Mouse (Mus musculus): Measurements from ENCODE around the gene Glud1. TPM values are rescaled to one million over a fixed set of nuclear protein-coding genes. Genes with fewer than 3 reads are reported as not detected.

Gene Glud1
- polyA plus RNA-seq, 1 experiment from 2014 or later = 64.0 TPM

GRCm38 (mm10) chr14:34289259-34290015 lies 21.1 kb upstream of the Glud1 start:
- no peaks in the 10 kb centered on the region for H3K27me3 ChIP-seq (ENCODE audit: control insufficient read depth, insufficient read depth, low read length)
- H3K4me2 ChIP-seq (ENCODE audit: low read depth, low read length) = no peak overlapping the region
- H3K9me3 ChIP-seq (replicated peaks; ENCODE audit: control insufficient read depth, low read length) = no peaks in the 10 kb centered on the region
- H3K4me3 ChIP-seq (replicated peaks; ENCODE audit: low read length) = no peak overlapping the region
- no peaks in the 10 kb centered on the region for H3K36me3 ChIP-seq (ENCODE audit: control insufficient read depth, insufficient read depth, low read length)
- H3K27ac ChIP-seq (ENCODE audit: low read length) = no peak overlapping the region
- 77% methylated on average over 3 of the region's 3 CpGs for WGBS
- H3K9ac ChIP-seq (ENCODE audit: low read length) = no peak overlapping the region
- H3K4me1 ChIP-seq (ENCODE audit: control insufficient read depth, insufficient read depth, low read length) = no peaks in the 10 kb centered on the region
- ATAC-seq (ENCODE audit: insufficient read depth, low FRiP score) = no peak

GRCm38 (mm10) chr14:34290229-34290628 lies 20.3 kb upstream of the Glud1 start:
- H3K4me3 ChIP-seq (replicated peaks; ENCODE audit: low read length) = no peak overlapping the region

GRCm38 (mm10) chr14:34293641-34294040 lies 16.9 kb upstream of the Glud1 start:
- no peaks in the 10 kb centered on the region for H3K27me3 ChIP-seq (ENCODE audit: control insufficient read depth, insufficient read depth, low read length)
- H3K9ac ChIP-seq (ENCODE audit: low read length) = no peak overlapping the region
- no peak overlapping the region for H3K27ac ChIP-seq (ENCODE audit: low read length)
- peaks cover 7% of the 10 kb centered on the region; the same call in 1 of the 2 replicates for H3K4me1 ChIP-seq (ENCODE audit: control insufficient read depth, insufficient read depth, low read length)
- H3K4me2 ChIP-seq (ENCODE audit: low read depth, low read length) = no peak overlapping the region
- WGBS = 83% methylated on average over 3 of the region's 3 CpGs
- H3K36me3 ChIP-seq (ENCODE audit: control insufficient read depth, insufficient read depth, low read length) = no peaks in the 10 kb centered on the region
- H3K9me3 ChIP-seq (replicated peaks; ENCODE audit: control insufficient read depth, low read length) = no peaks in the 10 kb centered on the region
- no peak for ATAC-seq (ENCODE audit: insufficient read depth, low FRiP score)
- H3K4me3 ChIP-seq (replicated peaks; ENCODE audit: low read length) = no peak overlapping the region

More at GRCm38 (mm10) chr14:34290229-34290628, 20.3 kb upstream of the Glud1 start:
- no peak overlapping the region for H3K27ac ChIP-seq (ENCODE audit: low read length)
- ATAC-seq (ENCODE audit: insufficient read depth, low FRiP score) = no peak
- no peaks in the 10 kb centered on the region for H3K27me3 ChIP-seq (ENCODE audit: control insufficient read depth, insufficient read depth, low read length)
- no peak overlapping the region for H3K9ac ChIP-seq (ENCODE audit: low read length)
- H3K36me3 ChIP-seq (ENCODE audit: control insufficient read depth, insufficient read depth, low read length) = no peaks in the 10 kb centered on the region
- 50% methylated on average over 1 of the region's 1 CpGs for WGBS
- H3K9me3 ChIP-seq (replicated peaks; ENCODE audit: control insufficient read depth, low read length) = no peaks in the 10 kb centered on the region
- H3K4me1 ChIP-seq (ENCODE audit: control insufficient read depth, insufficient read depth, low read length) = no peaks in the 10 kb centered on the region
- no peak overlapping the region for H3K4me2 ChIP-seq (ENCODE audit: low read depth, low read length)

- H3K4me1 ChIP-seq (ENCODE audit: control insufficient read depth, insufficient read depth, low read length) = peaks cover 12% of the 10 kb centered on the region
- no peak overlapping the region for H3K9ac ChIP-seq (ENCODE audit: low read length)
- no peak for ATAC-seq (ENCODE audit: insufficient read depth, low FRiP score)
- H3K27ac ChIP-seq (ENCODE audit: low read length) = no peak overlapping the region
- WGBS = 78% methylated on average over 7 of the region's 7 CpGs
- no peaks in the 10 kb centered on the region for H3K9me3 ChIP-seq (replicated peaks; ENCODE audit: control insufficient read depth, low read length)
- no peaks in the 10 kb centered on the region for H3K27me3 ChIP-seq (ENCODE audit: control insufficient read depth, insufficient read depth, low read length)
- no peaks in the 10 kb centered on the region for H3K36me3 ChIP-seq (ENCODE audit: control insufficient read depth, insufficient read depth, low read length)
- H3K4me3 ChIP-seq (replicated peaks; ENCODE audit: low read length) = no peak overlapping the region
- no peak overlapping the region for H3K4me2 ChIP-seq (ENCODE audit: low read depth, low read length)
Measured at GRCm38 (mm10) chr14:34296350-34296749, 14.2 kb upstream of the Glud1 start.

- Histone ChIP-seq H3K9me3 (replicated peaks; ENCODE audit: control insufficient read depth, low read length) (no peaks in the 10 kb centered on the region), H3K27ac (ENCODE audit: low read length) (no peak overlapping the region), H3K4me3 (replicated peaks; ENCODE audit: low read length) (no peak overlapping the region), H3K4me1 (ENCODE audit: control insufficient read depth, insufficient read depth, low read length) (peaks cover 12% of the 10 kb centered on the region), H3K4me2 (ENCODE audit: low read depth, low read length) (no peak overlapping the region; the same call in 1 of the 2 replicates), H3K27me3 (ENCODE audit: control insufficient read depth, insufficient read depth, low read length) (no peaks in the 10 kb centered on the region), H3K9ac (ENCODE audit: low read length) (no peak overlapping the region), H3K36me3 (ENCODE audit: control insufficient read depth, insufficient read depth, low read length) (no peaks in the 10 kb centered on the region)
- no peak for ATAC-seq (ENCODE audit: insufficient read depth, low FRiP score)
- WGBS = 34% methylated on average over 4 of the region's 4 CpGs
Measured at GRCm38 (mm10) chr14:34297038-34297437, 13.5 kb upstream of the Glud1 start.

GRCm38 (mm10) chr14:34297634-34298033 lies 12.9 kb upstream of the Glud1 start:
- ATAC-seq (ENCODE audit: insufficient read depth, low FRiP score) = no peak
- Histone ChIP-seq H3K4me1 (ENCODE audit: control insufficient read depth, insufficient read depth, low read length) (peaks cover 12% of the 10 kb centered on the region), H3K27ac (ENCODE audit: low read length) (no peak overlapping the region), H3K4me2 (ENCODE audit: low read depth, low read length) (no peak overlapping the region), H3K4me3 (replicated peaks; ENCODE audit: low read length) (no peak overlapping the region), H3K27me3 (ENCODE audit: control insufficient read depth, insufficient read depth, low read length) (no peaks in the 10 kb centered on the region), H3K9me3 (replicated peaks; ENCODE audit: control insufficient read depth, low read length) (no peaks in the 10 kb centered on the region), H3K9ac (ENCODE audit: low read length) (no peak overlapping the region; the same call in 1 of the 2 replicates), H3K36me3 (ENCODE audit: control insufficient read depth, insufficient read depth, low read length) (no peaks in the 10 kb centered on the region)
- 47% methylated on average over 2 of the region's 2 CpGs for WGBS

- Histone ChIP-seq H3K27me3 (ENCODE audit: control insufficient read depth, insufficient read depth, low read length) (no peaks in the 10 kb centered on the region), H3K36me3 (ENCODE audit: control insufficient read depth, insufficient read depth, low read length) (no peaks in the 10 kb centered on the region), H3K27ac (ENCODE audit: low read length) (no peak overlapping the region), H3K4me3 (replicated peaks; ENCODE audit: low read length) (no peak overlapping the region), H3K4me1 (ENCODE audit: control insufficient read depth, insufficient read depth, low read length) (peaks cover 12% of the 10 kb centered on the region), H3K9me3 (replicated peaks; ENCODE audit: control insufficient read depth, low read length) (no peaks in the 10 kb centered on the region), H3K4me2 (ENCODE audit: low read depth, low read length) (no peak overlapping the region), H3K9ac (ENCODE audit: low read length) (no peak overlapping the region)
- 49% methylated on average over 11 of the region's 11 CpGs for WGBS
- ATAC-seq (ENCODE audit: insufficient read depth, low FRiP score) = no peak
Measured at GRCm38 (mm10) chr14:34298871-34299700, 11.4 kb upstream of the Glud1 start.

- H3K9ac ChIP-seq (ENCODE audit: low read length) = no peak overlapping the region
- H3K4me2 ChIP-seq (ENCODE audit: low read depth, low read length) = no peak overlapping the region
- no peaks in the 10 kb centered on the region for H3K27me3 ChIP-seq (ENCODE audit: control insufficient read depth, insufficient read depth, low read length)
- H3K4me3 ChIP-seq (replicated peaks; ENCODE audit: low read length) = no peak overlapping the region
- no peaks in the 10 kb centered on the region for H3K9me3 ChIP-seq (replicated peaks; ENCODE audit: control insufficient read depth, low read length)
- WGBS = 79% methylated on average over 5 of the region's 5 CpGs
- no peaks in the 10 kb centered on the region for H3K36me3 ChIP-seq (ENCODE audit: control insufficient read depth, insufficient read depth, low read length)
- peaks cover 7% of the 10 kb centered on the region for H3K4me1 ChIP-seq (ENCODE audit: control insufficient read depth, insufficient read depth, low read length)
- no peak for ATAC-seq (ENCODE audit: insufficient read depth, low FRiP score)
- H3K27ac ChIP-seq (ENCODE audit: low read length) = no peak overlapping the region
Measured at GRCm38 (mm10) chr14:34302681-34303242, 7.8 kb upstream of the Glud1 start.

- 31% methylated on average over 5 of the region's 5 CpGs for WGBS
- Histone ChIP-seq H3K36me3 (ENCODE audit: control insufficient read depth, insufficient read depth, low read length) (no peaks in the 10 kb centered on the region), H3K4me1 (ENCODE audit: control insufficient read depth, insufficient read depth, low read length) (peaks cover 6% of the 10 kb centered on the region; the same call in 1 of the 2 replicates), H3K9me3 (replicated peaks; ENCODE audit: control insufficient read depth, low read length) (no peaks in the 10 kb centered on the region), H3K27ac (ENCODE audit: low read length) (no peak overlapping the region), H3K27me3 (ENCODE audit: control insufficient read depth, insufficient read depth, low read length) (no peaks in the 10 kb centered on the region), H3K4me2 (ENCODE audit: low read depth, low read length) (no peak overlapping the region), H3K4me3 (replicated peaks; ENCODE audit: low read length) (no peak overlapping the region), H3K9ac (ENCODE audit: low read length) (no peak overlapping the region)
- 0 out of 2 replicates have a peak, but pooled peaks have one; percentile 21 for ATAC-seq (ENCODE audit: insufficient read depth, low FRiP score)
Measured at GRCm38 (mm10) chr14:34303265-34303680, 7.3 kb upstream of the Glud1 start.

Measured in stomach, embryonic 16.5 days (tissue).